Mouse (Mus musculus) CH12.LX (cell line): ENCODE results near the gene Ccnd3.

ENCODE experiments used
- CHD2 ChIP-seq: IDR thresholded peaks from 2 replicates; pipeline ENCODE4 v1.6.1; 2011; ENCODE audit warnings: low read length, improper control_type of control experiment
- CTCF ChIP-seq, 2 experiments: IDR thresholded peaks in 1 of 2; conservative IDR thresholded peaks in 1 of 2; 2 replicates each; pipeline ENCODE4 v1.5.1; 2011 to 2012; ENCODE audit warnings: low read depth in 2 of 2, low read length in 2 of 2, improper control_type of control experiment in 1 of 2, inconsistent platforms in 1 of 2, mild to moderate bottlenecking in 1 of 2, moderate library complexity in 1 of 2
- E2F4 ChIP-seq: IDR thresholded peaks from 2 replicates; pipeline ENCODE4 v1.6.1; 2011; ENCODE audit warnings: low read depth, low read length, improper control_type of control experiment; ENCODE audit not compliant: insufficient replicate concordance
- EP300 ChIP-seq: IDR thresholded peaks from 2 replicates; pipeline ENCODE4 v1.6.1; 2011; ENCODE audit warnings: low read length, improper control_type of control experiment
- KAT2A ChIP-seq: IDR thresholded peaks from 2 replicates; pipeline ENCODE4 v1.6.1; 2012; ENCODE audit warnings: low read length, improper control_type of control experiment, inconsistent platforms; ENCODE audit not compliant: insufficient replicate concordance
- MAZ ChIP-seq: IDR thresholded peaks from 2 replicates; pipeline ENCODE4 v1.6.1; 2012; ENCODE audit warnings: low read depth, mild to moderate bottlenecking, inconsistent platforms, low read length, improper control_type of control experiment, moderate library complexity
- MEF2A ChIP-seq: IDR thresholded peaks from 2 replicates; pipeline ENCODE4 v1.6.1; 2014; ENCODE audit warnings: low read depth, mild to moderate bottlenecking, inconsistent platforms, low read length, improper control_type of control experiment, borderline replicate concordance
- NELFE ChIP-seq: IDR thresholded peaks from 2 replicates; pipeline ENCODE4 v1.6.1; 2011; ENCODE audit warnings: low read depth, low read length, improper control_type of control experiment
- POLR2A ChIP-seq: IDR thresholded peaks from 2 replicates; pipeline ENCODE4 v1.6.1; 2011; ENCODE audit warnings: low read depth, mild to moderate bottlenecking, improper control_type of control experiment, low read length
- POLR2AphosphoS2 ChIP-seq: IDR thresholded peaks from 2 replicates; pipeline ENCODE4 v1.6.1; 2011; ENCODE audit warnings: low read depth, low read length, improper control_type of control experiment
- RCOR1 ChIP-seq: conservative IDR thresholded peaks from 2 replicates; pipeline ENCODE4 v1.6.1; 2012; ENCODE audit warnings: low read depth, mild to moderate bottlenecking, inconsistent platforms, low read length, improper control_type of control experiment
- SIN3A ChIP-seq: IDR thresholded peaks from 2 replicates; pipeline ENCODE4 v1.6.1; 2012; ENCODE audit warnings: low read length, improper control_type of control experiment, inconsistent platforms
- SMC3 ChIP-seq: IDR thresholded peaks from 2 replicates; pipeline ENCODE4 v1.6.1; 2011; ENCODE audit warnings: low read depth, low read length, improper control_type of control experiment
- TBP ChIP-seq: conservative IDR thresholded peaks from 2 replicates; pipeline ENCODE4 v1.6.1; 2011; ENCODE audit warnings: low read depth, low read length, improper control_type of control experiment

DNA sequence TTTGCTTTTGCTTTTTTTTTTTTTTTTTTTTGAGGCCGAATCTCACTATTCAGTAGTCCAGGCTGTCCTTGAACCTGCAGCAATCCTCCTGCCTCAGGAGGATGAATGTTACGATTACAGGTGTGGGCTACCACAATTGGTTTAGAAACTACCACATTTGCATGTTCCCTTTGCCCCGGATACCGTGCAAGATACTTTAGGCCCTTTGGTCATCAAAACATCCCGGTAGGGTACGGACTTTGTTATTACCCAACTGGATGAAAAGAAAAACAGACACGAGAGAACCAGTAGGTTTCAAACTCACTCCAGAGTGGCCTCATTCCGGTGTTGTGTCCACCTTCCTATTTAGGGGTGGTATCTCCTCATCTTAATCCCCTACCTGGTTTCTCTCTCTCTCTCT lies 83.7 kb downstream of the Ccnd3 start:
- TF ChIP-seq SMC3: no peak
- no peak for TF ChIP-seq MEF2A
- TF ChIP-seq KAT2A: no peak
- no peak for TF ChIP-seq MAZ
- no peak for TF ChIP-seq E2F4
- TF ChIP-seq CTCF (conservative IDR thresholded peaks at IDR 0.05 in 1 of 2, IDR thresholded peaks at IDR 0.05 in 1 of 2; ENCODE audit: low read depth in 2 of 2, low read length in 2 of 2): no peak
- no peak for TF ChIP-seq SIN3A
- no peak for TF ChIP-seq POLR2A
- TF ChIP-seq EP300: no peak
- no peak for TF ChIP-seq TBP
- no peak for TF ChIP-seq CHD2
- TF ChIP-seq POLR2AphosphoS2: no peak
- TF ChIP-seq RCOR1: no peak
- TF ChIP-seq NELFE: no peak
